Mouse (Mus musculus): ENCODE results near the gene Trim65.

DNA sequence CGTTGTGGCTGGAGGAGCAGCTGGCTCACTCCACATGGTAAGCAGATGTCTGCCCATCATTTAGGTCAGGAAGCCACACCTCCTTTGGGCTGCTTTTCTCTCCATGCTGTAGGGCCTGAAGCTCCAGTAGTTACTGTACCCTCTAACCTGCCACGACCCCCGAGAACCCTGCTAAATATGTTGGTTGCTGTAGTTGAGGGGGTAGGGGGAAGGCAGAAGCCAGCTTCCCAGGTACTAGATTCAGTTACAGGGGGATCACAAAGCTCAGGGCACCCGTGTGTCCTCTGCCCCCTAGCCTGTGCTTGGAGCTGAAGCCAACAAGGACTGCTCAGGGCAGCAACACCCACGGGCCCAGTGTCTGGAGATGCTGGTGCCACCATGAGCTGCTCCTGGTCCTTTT is 2.6 kb upstream of the Trim65 start:
- TF ChIP-seq POLR2A (IDR thresholded peaks at IDR 0.05; ENCODE audit: borderline replicate concordance, extremely low read depth, insufficient read depth, insufficient read length, poor library complexity, severe bottlenecking) (no peak), CTCF (IDR thresholded peaks at IDR 0.05; ENCODE audit: borderline replicate concordance, extremely low read depth, insufficient read depth, insufficient read length) (no peak)

Data from brain, embryonic 14.5 days (tissue).